Mouse (Mus musculus) liver, embryonic 14.5 days (tissue): ENCODE measurements at regions not wholly inside any gene's neighbourhood (a gene's known extent, or its start where the extent isn't known, plus 50 kb on each side); places are given as distances from the start of the nearest gene placed in this dataset.

Experiments used
- ATAC-seq: fragments of 200-750 bp; cut with Nextera tagmentation; 2 replicates; pipeline ENCODE4 v1.8.0; 2017; ENCODE audit warnings: moderate number of reproducible peaks, mild to moderate bottlenecking, moderate library complexity; ENCODE audit not compliant: insufficient read depth
- DNase-seq, 3 experiments: peaks; one replicate each; pipeline ENCODE4 v3.0.0-alpha.2; 2012 to 2013; ENCODE audit warnings: low read depth in 3 of 3, low spot score in 3 of 3
- H3K27ac ChIP-seq: fragments of 300-500 bp; sonication (generic); 2 replicates; pipeline ENCODE4 v1.5.1; 2014; ENCODE audit warnings: moderate library complexity, mild to moderate bottlenecking, control low read depth, inconsistent platforms
- H3K27me3 ChIP-seq: fragments of 300-500 bp; sonication (generic); 2 replicates; pipeline ENCODE4 v1.6.1; 2014; ENCODE audit warnings: mild to moderate bottlenecking, low read length, moderate library complexity; ENCODE audit not compliant: control insufficient read depth, insufficient read depth
- H3K36me3 ChIP-seq: fragments of 300-500 bp; sonication (generic); replicated peaks from 2 replicates; pipeline ENCODE4 v1.6.1; 2014; ENCODE audit warnings: low read depth; ENCODE audit not compliant: control insufficient read depth, insufficient read depth
- H3K4me1 ChIP-seq, 2 experiments: fragments of 200-500 bp in 1 of 2; fragments of 300-500 bp in 1 of 2; sonication (generic) in 1 of 2; replicated peaks; 2 replicates each; pipeline ENCODE4 v1.6.1; 2012 to 2014; ENCODE audit warnings: antibody characterized with exemption in 1 of 2, inconsistent platforms in 1 of 2, low read length in 1 of 2; ENCODE audit not compliant: control insufficient read depth in 2 of 2, insufficient read depth in 2 of 2
- H3K4me2 ChIP-seq: fragments of 300-500 bp; sonication (generic); 2 replicates; pipeline ENCODE4 v1.6.1; 2014; ENCODE audit warnings: low read depth, mild to moderate bottlenecking, control low read depth, moderate library complexity
- H3K4me3 ChIP-seq, 2 experiments: fragments of 200-500 bp in 1 of 2; fragments of 300-500 bp in 1 of 2; sonication (generic) in 1 of 2; 2 replicates each; pipeline ENCODE4 v1.5.1; 2012 to 2014; ENCODE audit warnings: low read depth in 2 of 2, low read length in 2 of 2, mild to moderate bottlenecking in 2 of 2, control low read depth in 1 of 2, inconsistent platforms in 1 of 2, moderate library complexity in 1 of 2; ENCODE audit not compliant: insufficient read depth in 1 of 2
- H3K9ac ChIP-seq: fragments of 300-500 bp; sonication (generic); replicated peaks from 2 replicates; pipeline ENCODE4 v1.6.1; 2014; ENCODE audit warnings: mild to moderate bottlenecking, control low read depth, moderate library complexity
- H3K9me3 ChIP-seq: fragments of 300-500 bp; sonication (generic); 2 replicates; pipeline ENCODE4 v1.6.1; 2016; ENCODE audit warnings: low read length, mixed read lengths; ENCODE audit not compliant: control insufficient read depth
- CTCF ChIP-seq: IDR thresholded peaks from 2 replicates; pipeline ENCODE4 v1.5.1; 2016; ENCODE audit warnings: antibody characterized with exemption, low read depth, control low read depth
- EP300 ChIP-seq: IDR thresholded peaks from 2 replicates; pipeline ENCODE4 v1.6.1; 2016; ENCODE audit warnings: antibody characterized with exemption, low read depth
- WGBS: fragments of 180-500 bp; shearing (Covaris S2); extraction: QIAGEN DNeasy Blood & Tissue Kit; methylation state at CpG from one replicate; pipeline ENCODE4 v1.1.7; 2014; ENCODE audit not compliant: insufficient replicate concordance; 5-methylcytosine and 5-hydroxymethylcytosine counted together

DNA sequence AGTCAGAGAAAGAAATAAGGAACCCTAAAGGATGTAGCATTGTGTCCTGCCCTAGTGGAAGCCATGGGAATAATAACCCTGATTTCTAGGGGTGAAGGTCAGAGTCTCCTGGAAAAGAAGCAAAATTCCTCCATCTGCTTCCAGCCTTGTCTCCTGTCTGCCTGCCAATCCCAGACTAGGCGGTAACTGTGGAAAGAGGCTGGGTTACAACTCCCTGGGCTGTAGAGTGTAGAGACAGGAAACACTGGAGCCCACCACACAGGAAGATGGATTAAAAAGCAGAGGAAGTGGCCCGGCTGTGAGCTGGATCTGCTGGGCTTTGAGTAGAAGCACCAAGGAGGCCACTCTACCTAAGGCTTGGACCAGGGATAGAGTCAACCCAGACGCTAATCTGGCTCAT, 200.7 kb upstream of the Pabpc6 start:
- H3K4me1 ChIP-seq: no peaks in the 10 kb centered on the region
- ATAC-seq (no peak), DNase-seq (no peak)
- TF ChIP-seq EP300 (no peak), CTCF (no peak)
- H3K9ac ChIP-seq: no peak overlapping the region
- no peak overlapping the region for H3K4me3 ChIP-seq
- no peak overlapping the region for H3K4me2 ChIP-seq
- 35% methylated on average over 3 of the region's 3 CpGs for WGBS
- H3K27me3 ChIP-seq: no peaks in the 10 kb centered on the region
- H3K27ac ChIP-seq: no peak overlapping the region
- no peaks in the 10 kb centered on the region for H3K9me3 ChIP-seq
- no peaks in the 10 kb centered on the region for H3K36me3 ChIP-seq

DNA sequence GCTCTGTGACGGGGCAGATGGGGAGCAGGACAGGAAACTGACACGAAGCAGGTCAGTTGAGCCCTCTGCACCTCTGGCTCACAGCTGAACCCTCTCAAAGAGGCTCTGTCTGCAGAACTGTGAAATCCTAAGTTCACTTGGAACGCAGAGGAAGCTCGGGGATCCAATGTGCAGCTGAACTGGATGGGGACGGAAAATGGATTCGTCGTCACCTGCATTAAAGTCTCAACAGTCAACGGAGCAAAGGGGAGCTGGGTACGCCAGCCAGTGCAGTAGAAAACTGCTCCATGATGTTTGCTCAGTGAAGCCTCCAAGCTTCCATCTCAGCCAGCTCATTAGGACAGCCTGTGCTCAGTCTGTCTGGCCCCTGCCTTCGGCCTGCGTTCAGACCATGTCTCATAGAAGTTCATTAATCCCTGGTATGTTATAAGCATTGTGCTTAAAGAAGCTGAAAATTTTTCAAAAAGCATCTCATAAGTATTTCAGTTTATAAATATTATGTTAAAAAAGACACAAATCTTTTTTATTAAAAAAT, 199.3 kb upstream of the Pabpc6 start:
- no peak for TF ChIP-seq EP300
- no peak for TF ChIP-seq CTCF
- Histone ChIP-seq H3K9ac (no peak overlapping the region), H3K36me3 (no peaks in the 10 kb centered on the region), H3K27me3 (no peaks in the 10 kb centered on the region), H3K9me3 (no peaks in the 10 kb centered on the region), H3K4me1 (no peaks in the 10 kb centered on the region), H3K4me3 (no peak overlapping the region), H3K4me2 (no peak overlapping the region), H3K27ac (no peak overlapping the region)
- DNase-seq (no peak), ATAC-seq (no peak)
- WGBS: 72% methylated on average over 11 of the region's 11 CpGs

DNA sequence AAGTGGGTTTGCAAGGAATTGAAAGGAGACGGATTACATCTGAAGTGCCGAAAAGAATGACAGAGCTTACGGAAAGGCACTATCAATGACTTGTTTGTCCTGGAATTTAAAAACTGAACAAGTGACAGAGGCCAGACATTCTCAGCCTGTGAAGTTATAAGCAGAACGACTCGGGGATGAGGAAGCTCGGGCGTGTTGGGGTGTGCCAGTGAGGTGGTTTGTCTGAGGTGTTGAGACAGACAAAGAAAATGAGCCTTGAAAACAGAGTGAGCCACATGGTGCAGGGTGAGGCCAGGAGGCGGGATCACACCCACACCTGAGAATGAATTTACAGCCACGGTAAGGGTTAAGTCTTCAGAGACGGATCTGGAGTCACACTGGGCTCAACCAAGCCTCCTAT, 194.7 kb upstream of the Pabpc6 start:
- Histone ChIP-seq H3K9ac (no peak overlapping the region), H3K4me3 (no peak overlapping the region), H3K27me3 (no peaks in the 10 kb centered on the region), H3K9me3 (no peaks in the 10 kb centered on the region), H3K27ac (no peak overlapping the region), H3K4me2 (no peak overlapping the region), H3K36me3 (no peaks in the 10 kb centered on the region), H3K4me1 (no peaks in the 10 kb centered on the region)
- TF ChIP-seq CTCF: no peak
- no peak for TF ChIP-seq EP300
- no peak for ATAC-seq
- WGBS: 60% methylated on average over 10 of the region's 10 CpGs
- DNase-seq: no peak

DNA sequence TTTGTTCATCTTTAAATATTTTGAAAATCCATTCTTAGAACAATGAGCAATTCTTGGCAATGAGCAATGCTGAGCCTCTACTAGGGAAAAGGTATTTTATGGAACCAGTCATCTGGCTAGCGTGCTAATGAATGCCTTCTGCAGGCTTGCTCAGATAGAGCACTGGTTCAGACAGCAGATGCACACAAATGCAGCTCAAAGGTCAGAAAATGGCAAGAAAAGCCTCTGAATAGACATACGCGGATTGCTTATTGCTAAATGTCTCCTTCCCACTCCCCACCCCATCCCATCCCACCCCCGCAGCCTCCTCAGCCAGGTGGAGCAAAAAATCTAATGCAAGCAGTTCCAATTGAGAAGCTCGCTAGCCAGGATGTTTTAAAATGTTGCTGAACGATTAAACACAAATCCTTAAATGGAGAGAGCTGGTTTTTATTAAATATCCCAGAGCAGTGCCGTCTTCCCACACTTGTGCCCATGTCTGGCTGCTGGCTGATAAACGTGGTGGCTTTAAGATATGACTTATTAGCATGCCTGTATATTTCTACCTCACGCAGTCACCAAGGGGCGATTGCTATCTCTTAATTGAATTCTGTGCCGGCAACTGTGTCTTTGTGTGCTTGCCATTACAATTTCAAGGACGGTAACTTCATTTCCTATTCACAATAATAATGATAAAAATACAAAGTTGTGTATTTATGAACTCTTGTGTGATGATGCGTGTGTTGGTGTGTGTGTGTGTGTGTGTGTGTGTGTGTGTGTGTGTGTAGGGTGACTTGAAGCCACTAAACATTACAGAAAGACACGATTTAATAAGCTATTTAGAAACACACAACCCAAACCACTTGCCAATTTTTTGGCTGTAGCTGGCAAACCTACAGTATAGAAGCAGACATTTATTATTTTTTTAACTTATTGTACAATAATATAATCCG, 192.7 kb upstream of the Pabpc6 start:
- no peak for ATAC-seq

DNA sequence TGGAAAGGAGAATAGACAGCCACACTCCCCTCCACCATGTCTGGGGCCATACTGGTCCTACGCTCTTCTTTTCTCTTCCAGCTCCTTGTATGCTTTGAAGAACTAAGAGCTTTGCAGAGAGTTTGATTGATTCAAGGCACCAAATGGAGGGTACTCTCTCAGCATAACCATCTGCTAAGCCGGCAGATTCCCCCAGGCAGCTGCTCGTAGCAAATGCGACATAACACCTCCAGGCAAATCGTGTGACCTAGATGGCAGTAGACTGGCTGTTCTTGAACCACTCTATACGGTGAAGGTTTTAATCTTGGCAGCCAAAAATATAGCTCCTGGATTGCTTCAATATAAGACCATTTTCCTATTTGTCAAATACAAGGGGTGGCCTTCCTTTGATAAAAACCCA, 191.8 kb upstream of the Pabpc6 start:
- H3K36me3 ChIP-seq: no peaks in the 10 kb centered on the region
- H3K4me3 ChIP-seq: no peak overlapping the region
- H3K9me3 ChIP-seq: no peaks in the 10 kb centered on the region
- H3K4me2 ChIP-seq: no peak overlapping the region
- no peak overlapping the region for H3K9ac ChIP-seq
- H3K27ac ChIP-seq: no peak overlapping the region
- no peaks in the 10 kb centered on the region for H3K4me1 ChIP-seq
- DNase-seq: no peak
- WGBS: 68% methylated on average over 6 of the region's 6 CpGs
- TF ChIP-seq EP300 (no peak), CTCF (no peak)
- H3K27me3 ChIP-seq: no peaks in the 10 kb centered on the region
- no peak for ATAC-seq

More for the DNA sequence above, 192.7 kb upstream of the Pabpc6 start:
- WGBS: 60% methylated on average over 15 of the region's 15 CpGs
- DNase-seq: no peak
- Histone ChIP-seq H3K4me1 (no peaks in the 10 kb centered on the region), H3K27me3 (no peaks in the 10 kb centered on the region), H3K9ac (no peak overlapping the region), H3K27ac (no peak overlapping the region), H3K9me3 (no peaks in the 10 kb centered on the region), H3K4me2 (no peak overlapping the region), H3K36me3 (no peaks in the 10 kb centered on the region), H3K4me3 (no peak overlapping the region)
- TF ChIP-seq EP300 (no peak), CTCF (no peak)
